Mouse (Mus musculus) thymus, postnatal 25 days (tissue): Measurements from ENCODE around the gene Tfap2e.

Experiments used
- DNase-seq: peaks from one replicate; pipeline ENCODE4 v3.0.0; 2022

Tfap2e gene

GRCm38 (mm10) chr4:126750863-126751555 lies 15.0 kb upstream of the Tfap2e start:
- no peak for DNase-seq

- DNase-seq, result no peak
Measured at GRCm38 (mm10) chr4:126750046-126750683, 14.1 kb upstream of the Tfap2e start.

GRCm38 (mm10) chr4:126749553-126749952 lies 13.5 kb upstream of the Tfap2e start:
- DNase-seq, result no peak

GRCm38 (mm10) chr4:126748381-126748780 lies 12.3 kb upstream of the Tfap2e start:
- DNase-seq, result no peak

- DNase-seq, result no peak
Measured at GRCm38 (mm10) chr4:126746194-126746840, 10.3 kb upstream of the Tfap2e start.

- DNase-seq, result peak; percentile 69
Measured at GRCm38 (mm10) chr4:126745506-126746193, 9.6 kb upstream of the Tfap2e start.

- no peak for DNase-seq
Measured at GRCm38 (mm10) chr4:126744831-126745230, 8.8 kb upstream of the Tfap2e start.

GRCm38 (mm10) chr4:126743713-126744112 lies 7.7 kb upstream of the Tfap2e start:
- DNase-seq, result no peak

GRCm38 (mm10) chr4:126742976-126743375 lies 6.9 kb upstream of the Tfap2e start:
- DNase-seq, result no peak

- peak; percentile 84 for DNase-seq
Measured at GRCm38 (mm10) chr4:126741448-126741847, 5.4 kb upstream of the Tfap2e start.

- no peak for DNase-seq
Measured at GRCm38 (mm10) chr4:126739966-126740676, 4.1 kb upstream of the Tfap2e start.

- DNase-seq, result no peak
Measured at GRCm38 (mm10) chr4:126735382-126736000, 549 bp downstream of the Tfap2e start.

- no peak for DNase-seq
Measured at GRCm38 (mm10) chr4:126734700-126735381, 1.2 kb downstream of the Tfap2e start.

GRCm38 (mm10) chr4:126734001-126734603 lies 1.9 kb downstream of the Tfap2e start:
- no peak for DNase-seq

GRCm38 (mm10) chr4:126732531-126733380 lies 3.3 kb downstream of the Tfap2e start:
- DNase-seq, result no peak

- no peak for DNase-seq
Measured at GRCm38 (mm10) chr4:126732111-126732510, 3.9 kb downstream of the Tfap2e start.

- no peak for DNase-seq
Measured at GRCm38 (mm10) chr4:126707439-126707826, 28.6 kb downstream of the Tfap2e start.

- DNase-seq, result no peak
Measured at GRCm38 (mm10) chr4:126706630-126707438, 29.2 kb downstream of the Tfap2e start.

- DNase-seq, result no peak
Measured at GRCm38 (mm10) chr4:126696908-126697307, 39.1 kb downstream of the Tfap2e start.
